Mouse (Mus musculus) cerebral cortex, adult 2 months (tissue): ENCODE measurements around the gene Sdk1.

ENCODE experiments used
- WGBS: fragments of 180-500 bp; shearing (Covaris S2); methylation state at CpG from one replicate; pipeline ENCODE4 v1.1.7; 2018; 5-methylcytosine and 5-hydroxymethylcytosine counted together

The Sdk1 gene

GRCm38 (mm10) chr5:141463417-141463816 is 222.1 kb downstream of the Sdk1 start:
- WGBS = 88% methylated on average over 2 of the region's 2 CpGs

- WGBS = 82% methylated on average over 5 of the region's 5 CpGs
Observed at GRCm38 (mm10) chr5:141468821-141469220, 227.5 kb downstream of the Sdk1 start.

GRCm38 (mm10) chr5:141505281-141505680 is 264.0 kb downstream of the Sdk1 start:
- WGBS = 77% methylated on average over 6 of the region's 6 CpGs

- WGBS = 63% methylated on average over 3 of the region's 3 CpGs
Observed at GRCm38 (mm10) chr5:141506344-141506743, 265.1 kb downstream of the Sdk1 start.

- WGBS = 45% methylated on average over 13 of the region's 13 CpGs
Observed at GRCm38 (mm10) chr5:141524801-141525715, 283.8 kb downstream of the Sdk1 start.

GRCm38 (mm10) chr5:141540193-141540592 is 298.9 kb downstream of the Sdk1 start:
- WGBS = 73% methylated on average over 5 of the region's 5 CpGs

GRCm38 (mm10) chr5:141542890-141543666 is 301.8 kb downstream of the Sdk1 start:
- WGBS = 54% methylated on average over 8 of the region's 8 CpGs

- 86% methylated on average over 9 of the region's 9 CpGs for WGBS
Observed at GRCm38 (mm10) chr5:141553444-141553843, 312.2 kb downstream of the Sdk1 start.

- WGBS = 74% methylated on average over 4 of the region's 4 CpGs
Observed at GRCm38 (mm10) chr5:141558731-141559130, 317.4 kb downstream of the Sdk1 start.

GRCm38 (mm10) chr5:141560325-141560724 is 319.0 kb downstream of the Sdk1 start:
- 74% methylated on average over 5 of the region's 5 CpGs for WGBS

- 62% methylated on average over 3 of the region's 3 CpGs for WGBS
Observed at GRCm38 (mm10) chr5:141561989-141562560, 320.8 kb downstream of the Sdk1 start.

- WGBS = 86% methylated on average over 5 of the region's 5 CpGs
Observed at GRCm38 (mm10) chr5:141564197-141564596, 322.9 kb downstream of the Sdk1 start.

GRCm38 (mm10) chr5:141568106-141568505 is 326.8 kb downstream of the Sdk1 start:
- WGBS = 58% methylated on average over 2 of the region's 2 CpGs

- WGBS = 32% methylated on average over 6 of the region's 6 CpGs
Observed at GRCm38 (mm10) chr5:141570442-141570841, 329.2 kb downstream of the Sdk1 start.

- 72% methylated on average over 1 of the region's 1 CpGs for WGBS
Observed at GRCm38 (mm10) chr5:141574263-141574662, 333.0 kb downstream of the Sdk1 start.

GRCm38 (mm10) chr5:141591246-141591645 is 350.0 kb downstream of the Sdk1 start:
- 77% methylated on average over 5 of the region's 5 CpGs for WGBS

GRCm38 (mm10) chr5:141612721-141613120 is 371.4 kb downstream of the Sdk1 start:
- 77% methylated on average over 10 of the region's 10 CpGs for WGBS

GRCm38 (mm10) chr5:141615763-141616162 is 374.5 kb downstream of the Sdk1 start:
- 66% methylated on average over 7 of the region's 7 CpGs for WGBS

GRCm38 (mm10) chr5:141617660-141618059 is 376.4 kb downstream of the Sdk1 start:
- WGBS = 57% methylated on average over 6 of the region's 6 CpGs

GRCm38 (mm10) chr5:141625401-141625800 is 384.1 kb downstream of the Sdk1 start:
- WGBS = 80% methylated on average over 4 of the region's 4 CpGs

- 97% methylated on average over 5 of the region's 5 CpGs for WGBS
Observed at GRCm38 (mm10) chr5:141631641-141632040, 390.4 kb downstream of the Sdk1 start.

- 77% methylated on average over 4 of the region's 4 CpGs for WGBS
Observed at GRCm38 (mm10) chr5:141633271-141633670, 392.0 kb downstream of the Sdk1 start.
